Mouse (Mus musculus) gastrocnemius, adult 8-10 months (tissue): ENCODE measurements at regions not wholly inside any gene's neighbourhood (a gene's known extent, or its start where the extent isn't known, plus 50 kb on each side); places are given as distances from the start of the nearest gene placed in this dataset.

Source experiments
- DNase-seq, 2 experiments: peaks; one replicate each; pipeline ENCODE4 v3.0.0; 2022; ENCODE audit warnings: low spot score in 2 of 2

- no peak for DNase-seq
Measured at GRCm38 (mm10) chr2:131801212-131801611, 58.3 kb downstream of the Erv3 start.

- DNase-seq, result no peak
Measured at GRCm38 (mm10) chr2:131800126-131800894, 59.2 kb downstream of the Erv3 start.

DNA sequence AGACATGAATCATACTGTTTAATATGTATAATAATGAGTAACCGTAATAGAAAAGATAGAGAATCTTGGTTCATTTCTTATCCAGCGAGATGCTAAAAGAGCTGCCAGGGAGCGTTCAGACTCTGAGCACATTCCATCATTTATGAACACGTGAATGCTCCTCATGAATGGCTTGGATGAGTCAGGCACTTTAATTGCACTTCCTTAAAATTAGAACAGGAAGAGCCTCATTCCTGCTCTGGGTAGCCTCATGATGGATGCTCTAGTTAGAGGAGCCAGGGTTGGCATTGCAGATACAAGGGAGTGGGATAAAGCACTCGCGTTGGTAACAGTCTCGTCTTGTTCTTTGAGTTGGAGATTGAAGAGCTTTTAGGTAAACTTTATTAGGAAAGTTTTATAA, 60.1 kb downstream of the Erv3 start:
- no peak for DNase-seq

GRCm38 (mm10) chr2:131797001-131797693, 62.4 kb downstream of the Erv3 start:
- DNase-seq, result no peak

DNA sequence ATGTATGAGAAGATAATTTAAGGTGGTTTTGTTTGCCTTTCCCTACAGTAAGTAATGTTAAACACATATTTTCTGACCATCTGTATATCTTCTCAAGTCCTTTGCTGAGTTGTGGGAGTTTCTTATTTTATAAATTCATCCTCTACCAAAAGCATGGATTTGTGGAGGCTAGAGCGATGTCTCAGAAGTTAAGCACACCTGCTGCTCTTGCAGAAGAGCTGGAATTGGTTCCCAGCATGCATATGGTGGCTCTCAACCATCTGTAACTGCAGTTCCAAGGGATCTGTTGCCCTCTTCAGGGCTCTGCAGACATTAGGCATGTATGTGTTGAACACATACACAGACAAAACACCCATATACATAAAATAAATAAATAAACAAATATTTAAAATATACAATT, 84.2 kb downstream of the Erv3 start:
- no peak for DNase-seq

GRCm38 (mm10) chr2:131773691-131774090, 85.9 kb downstream of the Erv3 start:
- no peak for DNase-seq

DNA sequence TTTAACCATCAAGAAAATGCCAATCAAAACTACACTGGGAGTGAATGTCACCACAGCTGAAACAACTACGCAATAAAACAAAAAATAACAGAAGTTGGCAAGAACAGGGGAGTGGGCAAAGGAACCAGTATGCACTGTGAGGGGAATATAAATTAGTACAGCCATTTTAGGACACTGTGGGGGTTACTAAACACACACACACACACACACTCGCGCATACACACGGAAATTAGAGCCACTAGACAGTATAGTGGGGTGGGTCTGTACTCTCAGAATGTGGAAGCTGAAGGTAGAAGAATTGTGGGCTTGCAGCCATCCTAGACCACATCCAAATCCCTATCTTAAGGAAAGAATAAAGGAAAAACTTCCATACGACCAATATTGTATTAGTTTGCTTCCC, 87.4 kb downstream of the Erv3 start:
- DNase-seq, result no peak

DNA sequence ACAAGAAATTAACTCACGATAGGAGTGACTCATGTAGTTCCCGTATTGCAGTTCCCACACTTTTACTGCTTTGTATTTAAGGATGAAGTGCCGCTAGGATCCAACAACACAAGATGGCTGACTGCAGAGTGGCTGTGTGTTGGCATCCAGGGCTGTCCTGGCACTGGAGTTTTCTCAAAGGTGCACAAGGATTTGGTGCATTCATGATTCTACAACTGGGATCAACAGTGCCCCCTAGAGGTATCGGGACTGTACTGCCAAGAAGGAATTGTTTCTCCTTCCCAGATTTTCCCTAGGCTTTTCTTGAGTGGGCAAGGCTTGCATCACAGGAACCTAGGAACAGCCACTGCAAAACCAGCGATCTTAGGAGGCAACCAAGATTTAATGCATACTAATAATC, 88.7 kb downstream of the Erv3 start:
- DNase-seq, result no peak

- no peak for DNase-seq
Measured at GRCm38 (mm10) chr2:131769656-131770210, 89.8 kb downstream of the Erv3 start.

GRCm38 (mm10) chr2:131766500-131766899, 93.0 kb downstream of the Erv3 start:
- DNase-seq, result no peak

- DNase-seq, result no peak
Measured at GRCm38 (mm10) chr2:131761507-131761906, 98.0 kb downstream of the Erv3 start.

GRCm38 (mm10) chr2:131757183-131757903, 102.2 kb downstream of the Erv3 start:
- no peak for DNase-seq

DNA sequence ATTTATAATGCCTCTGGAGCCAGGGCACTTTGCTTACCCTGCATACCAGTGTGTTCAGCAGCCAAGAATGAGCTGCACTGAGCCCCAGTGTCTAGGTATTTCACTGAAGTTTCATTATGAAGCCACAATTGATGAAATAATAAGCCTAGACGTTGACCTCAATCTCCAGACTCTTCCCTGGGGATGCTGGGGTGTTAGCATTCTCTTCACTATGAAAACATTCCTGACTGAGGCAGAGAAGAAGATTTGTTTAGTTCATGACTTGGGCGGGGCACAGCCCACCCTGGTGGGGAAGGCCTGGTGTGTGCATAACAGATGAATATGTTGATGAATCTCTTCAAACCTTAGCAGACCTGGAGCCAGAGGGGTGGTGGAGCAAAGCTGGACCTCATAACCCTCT, 104.4 kb downstream of the Erv3 start:
- no peak for DNase-seq

GRCm38 (mm10) chr2:131753436-131753835, 106.1 kb downstream of the Erv3 start:
- no peak for DNase-seq

DNA sequence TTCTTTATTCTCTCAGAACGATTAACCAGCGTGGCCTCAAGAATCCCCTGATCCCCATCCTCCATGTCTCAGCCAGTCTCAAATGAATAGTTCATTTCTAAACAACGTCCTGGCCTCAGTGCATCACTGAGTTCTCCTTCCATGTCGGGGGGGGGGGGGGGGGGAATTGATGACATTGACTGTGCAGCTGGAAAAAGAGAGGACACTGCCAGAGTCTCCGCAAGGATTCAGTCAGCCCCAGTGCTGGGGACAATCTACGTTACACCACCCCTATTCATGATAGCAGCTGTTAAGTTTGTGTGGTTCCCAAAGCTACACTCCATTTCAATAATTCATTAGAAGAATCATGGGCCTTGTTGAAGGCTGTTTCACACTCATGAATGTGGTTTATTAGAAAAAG, 108.9 kb downstream of the Erv3 start:
- DNase-seq, result no peak

GRCm38 (mm10) chr2:131750206-131750605, 109.3 kb downstream of the Erv3 start:
- no peak for DNase-seq

GRCm38 (mm10) chr2:131749746-131750145, 109.8 kb downstream of the Erv3 start:
- DNase-seq, result no peak

GRCm38 (mm10) chr2:131748791-131749190, 110.8 kb downstream of the Erv3 start:
- no peak for DNase-seq

- DNase-seq, result no peak
Measured at GRCm38 (mm10) chr2:131747707-131748106, 111.8 kb downstream of the Erv3 start.

DNA sequence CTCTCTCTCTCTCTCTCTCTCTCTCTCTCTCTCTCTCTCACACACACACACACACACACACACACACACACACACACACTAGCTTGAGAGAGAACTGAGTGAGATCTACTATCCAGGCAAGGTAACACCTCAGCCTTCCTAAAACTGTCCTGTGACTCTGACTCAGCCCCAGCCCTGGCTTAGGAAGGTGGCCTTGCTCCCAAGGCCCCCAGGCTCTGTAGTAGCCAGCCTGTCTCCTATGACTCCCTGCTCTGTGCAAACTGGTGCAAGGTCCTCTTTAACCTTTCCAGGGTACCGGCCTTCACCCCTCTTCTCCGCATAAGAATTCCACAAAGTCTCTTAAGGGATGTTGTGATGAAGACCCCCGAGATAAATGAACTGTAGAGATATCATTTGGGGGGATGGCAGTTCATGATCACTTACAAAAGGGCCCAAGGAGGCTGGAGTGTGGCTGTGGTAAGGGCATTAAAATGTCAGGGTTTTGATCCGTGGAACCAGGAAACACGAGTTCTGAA, 114.1 kb downstream of the Erv3 start:
- no peak for DNase-seq

DNA sequence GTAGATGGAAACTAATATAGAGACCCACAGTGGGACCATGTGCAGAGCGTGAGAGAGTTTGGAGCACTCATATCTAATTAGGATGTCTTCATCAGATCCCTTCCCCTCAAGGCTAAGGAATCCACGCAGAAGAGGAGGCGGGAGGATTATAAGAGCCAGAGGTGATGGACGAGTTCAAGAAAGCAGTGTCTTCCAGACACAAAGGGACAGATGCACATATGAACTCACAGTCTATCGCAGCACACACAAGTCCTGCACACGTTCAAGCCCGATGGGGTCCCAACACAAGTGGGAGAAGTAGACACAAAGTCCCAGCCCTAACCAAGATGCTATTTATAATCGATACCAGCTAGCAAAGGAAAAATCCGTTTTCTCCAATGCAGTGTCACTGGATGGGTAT, 114.6 kb downstream of the Erv3 start:
- DNase-seq, result no peak

DNA sequence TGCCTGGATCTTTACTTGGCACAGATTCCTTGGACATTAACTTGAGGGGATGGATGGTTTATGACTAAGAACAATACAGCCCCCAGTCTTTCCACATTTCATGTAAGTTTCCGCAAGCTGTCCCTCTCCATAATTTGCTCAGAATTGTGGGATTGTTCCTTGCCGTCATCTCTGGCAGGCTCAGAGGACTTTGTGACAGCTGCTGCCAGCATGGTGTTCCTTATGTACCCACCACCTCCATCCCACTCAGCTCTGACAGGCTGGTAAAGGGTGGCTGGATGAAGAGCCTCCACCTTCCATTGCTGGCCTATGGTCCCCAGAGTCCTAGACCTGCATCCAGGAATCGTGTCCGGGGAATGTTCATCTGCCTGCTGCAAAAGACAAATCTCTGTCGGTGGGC, 119.1 kb downstream of the Erv3 start:
- no peak for DNase-seq
